Mouse (Mus musculus) limb, embryonic 12.5 days (tissue): Measurements from ENCODE around the gene Rbm41. TPM values are rescaled to one million over a fixed set of nuclear protein-coding genes. Genes with fewer than 3 reads are reported as not detected.
A peak's percentile ranks its signal among the peaks of the same experiment; 100 is the strongest.

Experiments used
- ATAC-seq: fragments of 200-750 bp; cut with Nextera tagmentation; 2 replicates; pipeline ENCODE4 v1.8.0; 2017; ENCODE audit warnings: low read depth, moderate TSS enrichment; ENCODE audit not compliant: insufficient number of reproducible peaks, insufficient read depth, low FRiP score, low TSS enrichment
- H3K27ac ChIP-seq: fragments of 300-500 bp; sonication (generic); 2 replicates; pipeline ENCODE4 v1.5.1; 2016; ENCODE audit warnings: mild to moderate bottlenecking, moderate library complexity
- H3K27me3 ChIP-seq: fragments of 300-500 bp; sonication (generic); 2 replicates; pipeline ENCODE4 v1.6.1; 2016; ENCODE audit warnings: mild to moderate bottlenecking, moderate library complexity
- H3K36me3 ChIP-seq: fragments of 300-500 bp; sonication (generic); 2 replicates; pipeline ENCODE4 v1.6.1; 2016; ENCODE audit warnings: mild to moderate bottlenecking, moderate library complexity
- H3K4me1 ChIP-seq: fragments of 300-500 bp; sonication (generic); replicated peaks from 2 replicates; pipeline ENCODE4 v1.6.1; 2016
- H3K4me2 ChIP-seq: fragments of 300-500 bp; sonication (generic); 2 replicates; pipeline ENCODE4 v1.6.1; 2016; ENCODE audit warnings: mild to moderate bottlenecking, moderate library complexity
- H3K4me3 ChIP-seq: fragments of 300-500 bp; sonication (generic); replicated peaks from 2 replicates; pipeline ENCODE4 v1.5.1; 2016; ENCODE audit warnings: mild to moderate bottlenecking
- H3K9ac ChIP-seq: fragments of 300-500 bp; sonication (generic); replicated peaks from 2 replicates; pipeline ENCODE4 v1.6.1; 2016; ENCODE audit warnings: mild to moderate bottlenecking, moderate library complexity
- H3K9me3 ChIP-seq: fragments of 300-500 bp; sonication (generic); 2 replicates; pipeline ENCODE4 v1.6.1; 2016; ENCODE audit warnings: mild to moderate bottlenecking, moderate library complexity
- WGBS: fragments of 180-500 bp; shearing (Covaris S2); methylation state at CpG from one replicate; pipeline ENCODE4 v1.1.7; 2016; 5-methylcytosine and 5-hydroxymethylcytosine counted together
- polyA plus RNA-seq: library from polyadenylated mRNA; unstranded; fragments of >200 nt; fragmentation: Nextera tagmentation; extraction: Ambion mirVana; gene quantifications from 2 replicates; pipeline ENCODE4 v1.2.1, GENCODE M21; 2016

Rbm41 gene
- polyA plus RNA-seq, 1 experiment from 2014 or later, result 7.6 TPM

DNA sequence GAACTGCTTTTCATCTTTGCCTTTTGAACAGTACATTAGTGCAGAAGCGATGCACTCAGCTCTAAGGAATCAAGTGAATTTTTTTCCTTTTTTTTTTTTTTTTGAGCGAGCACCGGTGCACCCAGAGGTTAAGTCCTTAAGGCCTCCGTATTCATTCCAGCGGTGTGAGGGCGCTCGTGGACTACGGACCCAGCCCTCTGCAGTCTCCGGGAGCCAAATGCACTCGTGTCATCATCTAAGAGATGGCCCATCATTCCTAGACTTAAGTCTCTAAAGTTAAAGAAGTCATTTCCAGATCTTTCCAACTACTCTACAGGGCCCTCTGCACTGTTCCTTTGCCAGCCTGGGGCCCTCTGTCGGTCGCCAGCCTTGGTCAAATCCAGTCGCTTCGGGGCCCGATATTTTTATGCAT, 128.1 kb downstream of the Rbm41 start:
- Histone ChIP-seq H3K4me3 (peak overlapping the region; percentile 60), H3K27ac (no peak overlapping the region), H3K9ac (no peak overlapping the region; the same call in 1 of the 2 replicates), H3K4me1 (no peaks in the 10 kb centered on the region), H3K27me3 (peaks cover 25% of the 10 kb centered on the region), H3K4me2 (peak overlapping the region; percentile 65), H3K9me3 (no peaks in the 10 kb centered on the region), H3K36me3 (no peaks in the 10 kb centered on the region)
- ATAC-seq, result peak; percentile 48; the same call in 1 of the 2 replicates
- WGBS, result 9% methylated on average over 15 of the region's 15 CpGs

DNA sequence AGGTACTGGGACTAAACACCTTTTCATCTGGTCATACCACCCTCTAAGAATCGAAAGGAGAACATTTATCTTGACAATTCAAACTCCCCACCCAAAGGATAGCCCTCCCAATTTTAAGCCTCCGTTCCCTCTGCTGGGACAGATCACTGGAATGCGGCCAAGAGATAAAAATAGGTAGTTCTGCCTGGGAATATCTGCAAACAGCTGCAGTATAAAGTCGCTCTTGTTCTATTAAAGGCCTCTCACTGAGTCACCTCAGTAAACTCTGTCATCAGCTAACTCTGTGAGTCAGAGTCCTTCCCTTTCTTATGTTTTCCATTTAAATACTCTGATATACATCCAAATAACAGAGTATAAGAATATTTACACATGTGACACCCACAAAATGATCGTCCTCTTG, 139.0 kb downstream of the Rbm41 start:
- no peaks in the 10 kb centered on the region for H3K36me3 ChIP-seq
- H3K4me2 ChIP-seq, result no peak overlapping the region
- H3K9ac ChIP-seq, result no peak overlapping the region
- H3K4me3 ChIP-seq, result no peak overlapping the region
- 75% methylated on average over 5 of the region's 5 CpGs for WGBS
- no peaks in the 10 kb centered on the region for H3K4me1 ChIP-seq
- no peak overlapping the region for H3K27ac ChIP-seq
- peaks cover 7% of the 10 kb centered on the region for H3K27me3 ChIP-seq
- no peak for ATAC-seq
- H3K9me3 ChIP-seq, result no peaks in the 10 kb centered on the region

DNA sequence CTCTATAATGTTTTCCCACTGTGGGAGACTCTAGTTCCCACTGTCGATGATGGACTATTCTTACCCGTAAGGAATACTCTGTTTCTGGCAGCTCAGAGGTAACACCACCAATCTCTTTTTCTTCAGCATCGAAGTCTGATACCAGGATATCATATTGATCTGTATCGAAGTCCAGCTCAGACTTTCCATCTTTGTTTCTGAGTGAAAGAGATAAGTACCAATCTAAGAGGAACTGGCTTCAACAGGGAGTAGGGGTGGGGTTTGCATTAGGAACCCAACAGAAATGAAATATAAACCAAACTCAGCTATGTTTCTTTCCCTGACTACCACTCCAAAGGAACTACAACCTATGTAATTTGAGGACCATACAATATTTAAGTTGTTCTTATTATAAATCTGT, 143.6 kb downstream of the Rbm41 start:
- Histone ChIP-seq H3K27me3 (no peaks in the 10 kb centered on the region; the same call in 1 of the 2 replicates), H3K4me3 (no peak overlapping the region), H3K36me3 (no peaks in the 10 kb centered on the region), H3K27ac (no peak overlapping the region), H3K9me3 (no peaks in the 10 kb centered on the region), H3K9ac (no peak overlapping the region), H3K4me1 (no peaks in the 10 kb centered on the region), H3K4me2 (no peak overlapping the region)
- ATAC-seq, result no peak
- 89% methylated on average over 4 of the region's 4 CpGs for WGBS

- H3K4me1 ChIP-seq, result no peaks in the 10 kb centered on the region
- H3K9ac ChIP-seq, result no peak overlapping the region
- no peak overlapping the region for H3K4me3 ChIP-seq
- no peak overlapping the region for H3K4me2 ChIP-seq
- no peaks in the 10 kb centered on the region for H3K36me3 ChIP-seq
- no peak overlapping the region for H3K27ac ChIP-seq
- no peaks in the 10 kb centered on the region for H3K9me3 ChIP-seq
- no peak for ATAC-seq
- 80% methylated on average over 6 of the region's 6 CpGs for WGBS
- H3K27me3 ChIP-seq, result peaks cover 3% of the 10 kb centered on the region
These were observed 157.3 kb downstream of the Rbm41 start for GRCm38 (mm10) chrX:139841091-139841490.

Other genes starting within 250 kb of the Rbm41 start
- not detected in 2 replicates for gene Ripply1, start 216.2 kb downstream of the Rbm41 start, polyA plus RNA-seq
- 1.0 TPM in 1 of 2 replicates, not detected in the other for gene Cldn2, start 197.8 kb downstream of the Rbm41 start, polyA plus RNA-seq
- gene Morc4, start 126.9 kb downstream of the Rbm41 start, polyA plus RNA-seq, result 13.2 and 14.5 TPM in 2 replicates
- 3.4 and 4.4 TPM in 2 replicates for gene Nup62cl, start 64.1 kb upstream of the Rbm41 start, polyA plus RNA-seq
- gene Pih1h3b, start 64.3 kb upstream of the Rbm41 start, polyA plus RNA-seq, result not detected in 2 replicates